Comparison of ENCODE assay signal across 9 mouse cellular contexts in genomic region chr17:23610361-23610800, GRCm38 (mm10). TPM values are rescaled to one million over a fixed set of nuclear protein-coding genes. Genes with fewer than 3 reads are reported as not detected.
DNase-seq lines count a peak whose midpoint lies in the region; ATAC-seq and TF ChIP-seq lines count a peak whose summit lies in the region.
"Had no signal": no experiment of that assay in that cellular context is flagged by ENCODE, and none has a peak within 500 bp of the region (broad histone marks: within the 10 kb centered on the region; RNA-seq: fewer than 3 reads in every experiment).

No protein-coding gene starts in this region.

- H3K36me3 ChIP-seq in intestine, embryonic 16.5 days (ENCODE audit: control insufficient read depth, insufficient read depth, low read length): no peaks in the 10 kb centered on the region

- no peak overlapping the region for H3K27ac ChIP-seq in embryonic fibroblast, embryonic 13.5 days (ENCODE audit: insufficient read depth, low read length)
- H3K27ac ChIP-seq in intestine, embryonic 16.5 days (ENCODE audit: low read length): no peak overlapping the region

- H3K4me2 ChIP-seq in intestine, embryonic 16.5 days (ENCODE audit: low read depth, low read length): no peak overlapping the region

- no peak overlapping the region for H3K9ac ChIP-seq in intestine, embryonic 16.5 days (ENCODE audit: low read depth, low read length)

- H3K4me3 ChIP-seq in embryonic fibroblast, embryonic 13.5 days (ENCODE audit: insufficient read depth, low read length): no peak overlapping the region
- H3K4me3 ChIP-seq in intestine, embryonic 16.5 days (ENCODE audit: low read length): no peak overlapping the region
- no peak overlapping the region for H3K4me3 ChIP-seq in lung, adult 2 months (replicated peaks; ENCODE audit: extremely low read depth, low read depth, low read length)

- TF ChIP-seq CTCF in embryonic fibroblast, embryonic 13.5 days (IDR thresholded peaks at IDR 0.05; ENCODE audit: borderline replicate concordance, insufficient read depth, low read length): peak; percentile 95
- peak; percentile 83 for TF ChIP-seq CTCF in lung, adult 2 months (IDR thresholded peaks at IDR 0.05; ENCODE audit: insufficient read depth, low read length)

- H3K9me3 ChIP-seq in intestine, embryonic 16.5 days (ENCODE audit: control insufficient read depth, low read length): no peaks in the 10 kb centered on the region

- ATAC-seq in intestine, embryonic 16.5 days: peak; percentile 76

- 78% methylated on average over 28 of the region's 28 CpGs for WGBS in intestine, embryonic 16.5 days
- WGBS in lung, adult 2 months: 63% methylated on average over 28 of the region's 28 CpGs

- no peak for TF ChIP-seq POLR2A in embryonic fibroblast, embryonic 13.5 days (IDR thresholded peaks at IDR 0.05; ENCODE audit: low read depth, low read length)
- no peak for TF ChIP-seq POLR2A in lung, adult 2 months (IDR thresholded peaks at IDR 0.05; ENCODE audit: borderline replicate concordance, extremely low read depth, low read depth, low read length)

- peak; percentile 58 for DNase-seq in right cerebral cortex, postnatal 14 days
- DNase-seq in right cerebral cortex, postnatal 36 days (ENCODE audit: low spot score in 2 of 2): no peak
- peak; percentile 69 for DNase-seq in adrenal gland, postnatal 14 days
- DNase-seq in lung, adult 2 months: peak; percentile 41
- DNase-seq in skeletal muscle tissue, adult 2 months (ENCODE audit: low read depth, low spot score): peak; percentile 27
- DNase-seq in frontal cortex, postnatal 25 days (ENCODE audit: low spot score in 2 of 2): no peak

- H3K27me3 ChIP-seq in intestine, embryonic 16.5 days (replicated peaks; ENCODE audit: control insufficient read depth, insufficient read depth, low read length): no peaks in the 10 kb centered on the region

- H3K4me1 ChIP-seq in embryonic fibroblast, embryonic 13.5 days (ENCODE audit: control insufficient read depth, insufficient read depth, low read length): no peaks in the 10 kb centered on the region
- H3K4me1 ChIP-seq in intestine, embryonic 16.5 days (ENCODE audit: control insufficient read depth, insufficient read depth, low read length): no peaks in the 10 kb centered on the region
- no peaks in the 10 kb centered on the region for H3K4me1 ChIP-seq in lung, adult 2 months (ENCODE audit: control insufficient read depth, insufficient read depth, low read length)

RNA-seq across cellular contexts. Expression of gene Zscan10, which starts 9.7 kb away (rescaled TPM):
- not detected in 2 replicates for total RNA-seq in adrenal gland, postnatal 14 days (2021)
- not detected in 2 replicates for polyA plus RNA-seq in embryonic fibroblast, embryonic 13.5 days (2011; ENCODE audit: insufficient read length, low read depth, missing spikeins)
- polyA plus RNA-seq in intestine, embryonic 16.5 days (2015; fragmentation: Nextera tagmentation; extraction: Ambion mirVana): 0.09 TPM in 1 of 2 replicates, not detected in the other
- 0.06 TPM in 1 of 2 replicates, not detected in the other for polyA plus RNA-seq in lung, adult 2 months (2012; rRNA removed)
- total RNA-seq: gastrocnemius, adult 8-10 months had no signal

RNA-seq across cellular contexts. Expression of gene Zfp13, which starts 11.1 kb away (rescaled TPM):
- total RNA-seq in adrenal gland, postnatal 14 days (2021): 8.5 and 14.6 TPM in 2 replicates
- polyA plus RNA-seq in embryonic fibroblast, embryonic 13.5 days (2011; ENCODE audit: insufficient read length, low read depth, missing spikeins): 5.3 and 8.1 TPM in 2 replicates
- polyA plus RNA-seq in intestine, embryonic 16.5 days (2015; fragmentation: Nextera tagmentation; extraction: Ambion mirVana): 8.6 and 8.8 TPM in 2 replicates
- polyA plus RNA-seq in lung, adult 2 months (2012; rRNA removed): 14.9 and 15.2 TPM in 2 replicates

RNA-seq across cellular contexts. Expression of gene Mmp25, which starts 34.7 kb away (rescaled TPM):
- 0.37 and 0.53 TPM in 2 replicates for total RNA-seq in adrenal gland, postnatal 14 days (2021)
- 0.30 and 0.50 TPM in 2 replicates for polyA plus RNA-seq in embryonic fibroblast, embryonic 13.5 days (2011; ENCODE audit: insufficient read length, low read depth, missing spikeins)
- polyA plus RNA-seq in intestine, embryonic 16.5 days (2015; fragmentation: Nextera tagmentation; extraction: Ambion mirVana): 0.64 and 0.70 TPM in 2 replicates
- 0.70 and 1.0 TPM in 2 replicates for polyA plus RNA-seq in lung, adult 2 months (2012; rRNA removed)
- total RNA-seq: gastrocnemius, adult 8-10 months had no signal

RNA-seq across cellular contexts. Expression of gene Zfp213, which starts 46.3 kb away (rescaled TPM):
- total RNA-seq in adrenal gland, postnatal 14 days (2021): 9.2 and 9.9 TPM in 2 replicates
- polyA plus RNA-seq in embryonic fibroblast, embryonic 13.5 days (2011; ENCODE audit: insufficient read length, low read depth, missing spikeins): 6.5 TPM in 2 replicates
- 16.0 and 16.8 TPM in 2 replicates for polyA plus RNA-seq in intestine, embryonic 16.5 days (2015; fragmentation: Nextera tagmentation; extraction: Ambion mirVana)
- polyA plus RNA-seq in lung, adult 2 months (2012; rRNA removed): 13.4 and 14.0 TPM in 2 replicates

RNA-seq across cellular contexts. Expression of gene Bicdl2, which starts 49.9 kb away (rescaled TPM):
- total RNA-seq in adrenal gland, postnatal 14 days (2021): not detected in 2 replicates
- polyA plus RNA-seq in embryonic fibroblast, embryonic 13.5 days (2011; ENCODE audit: insufficient read length, low read depth, missing spikeins): not detected in 2 replicates
- 5.8 and 6.5 TPM in 2 replicates for polyA plus RNA-seq in intestine, embryonic 16.5 days (2015; fragmentation: Nextera tagmentation; extraction: Ambion mirVana)
- polyA plus RNA-seq in lung, adult 2 months (2012; rRNA removed): 4.0 and 6.8 TPM in 2 replicates
- total RNA-seq: gastrocnemius, adult 8-10 months had no signal

Comparison
In these comparisons a context has a peak if more than half of its experiments do, and no peak if none do; other contexts are left out.
1. DNase-seq: peak in right cerebral cortex, postnatal 14 days (single experiment), adrenal gland, postnatal 14 days (single experiment), lung, adult 2 months (single experiment) and skeletal muscle tissue, adult 2 months (single experiment); none in right cerebral cortex, postnatal 36 days (0 of 2) and frontal cortex, postnatal 25 days (0 of 2).